Mouse (Mus musculus) liver, postnatal 0 days (tissue): Measurements from ENCODE around the gene Nkiras2.

ENCODE experiments used
- CTCF ChIP-seq: sonication (generic); IDR thresholded peaks from 2 replicates; pipeline ENCODE4 v1.5.1; 2016; ENCODE audit warnings: antibody characterized with exemption, low read depth
- EP300 ChIP-seq: IDR thresholded peaks from 2 replicates; pipeline ENCODE4 v1.6.1; 2016; ENCODE audit warnings: antibody characterized with exemption, low read depth, mild to moderate bottlenecking

DNA sequence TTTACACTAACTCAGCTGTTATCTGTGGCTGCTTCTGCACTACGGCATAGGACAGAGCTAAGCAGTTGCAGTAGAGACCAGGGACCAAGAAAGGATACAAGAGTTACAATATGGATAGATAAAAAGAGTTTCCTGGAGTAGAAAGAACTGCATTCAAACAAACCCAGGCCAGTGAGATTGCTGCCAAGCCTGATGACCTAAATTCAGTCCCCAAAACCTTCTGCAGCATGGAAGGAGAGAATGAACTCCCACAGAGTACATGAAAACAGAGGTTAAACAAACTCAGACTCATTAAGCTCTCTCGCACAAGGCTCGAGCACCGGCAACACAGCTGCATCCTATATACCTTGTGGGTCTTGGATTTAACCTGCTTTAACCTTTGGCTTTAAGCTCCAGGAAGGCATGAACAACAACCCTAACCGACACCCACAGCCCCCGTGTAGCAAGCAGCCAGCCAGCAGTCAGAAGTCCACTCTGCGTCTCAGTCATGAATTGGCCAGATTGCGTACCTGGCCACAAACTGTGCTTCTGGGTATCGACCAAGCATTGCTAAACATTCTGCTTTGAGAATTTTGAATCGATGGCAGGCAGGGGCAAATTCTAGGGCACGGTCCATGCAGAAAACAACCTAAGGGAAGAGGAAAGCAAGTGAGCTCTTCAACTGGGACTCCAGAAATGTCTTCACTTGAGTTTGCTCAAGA is 26.5 kb upstream of the Nkiras2 start:
- no peak for TF ChIP-seq CTCF
- no peak for TF ChIP-seq EP300
